Mouse (Mus musculus): Measurements from ENCODE around the gene Ngp. TPM values are rescaled to one million over a fixed set of nuclear protein-coding genes. Genes with fewer than 3 reads are reported as not detected.

The Ngp gene
- polyA plus RNA-seq, 1 experiment from 2014 or later, result 0.12 TPM

Other genes starting within 250 kb of the Ngp start
- 8.4 and 13.5 TPM in 2 replicates for gene Cspg5, start 176.0 kb upstream of the Ngp start, polyA plus RNA-seq (2016; fragmentation: Nextera tagmentation; extraction: Ambion mirVana)
- 45.1 and 45.6 TPM in 2 replicates for gene Elp6, start 114.6 kb upstream of the Ngp start, polyA plus RNA-seq (2016; fragmentation: Nextera tagmentation; extraction: Ambion mirVana)
- 38.7 and 40.3 TPM in 2 replicates for gene Scap, start 86.5 kb upstream of the Ngp start, polyA plus RNA-seq (2016; fragmentation: Nextera tagmentation; extraction: Ambion mirVana)
- 14.2 and 16.6 TPM in 2 replicates for gene Ptpn23, start 11.5 kb upstream of the Ngp start, polyA plus RNA-seq (2016; fragmentation: Nextera tagmentation; extraction: Ambion mirVana)
- gene Klhl18, start 56.9 kb downstream of the Ngp start, polyA plus RNA-seq (2016; fragmentation: Nextera tagmentation; extraction: Ambion mirVana), result 9.1 and 10.8 TPM in 2 replicates
- 1.1 and 1.3 TPM in 2 replicates for gene Kif9, start 57.2 kb downstream of the Ngp start, polyA plus RNA-seq (2016; fragmentation: Nextera tagmentation; extraction: Ambion mirVana)
- gene Setd2, start 112.8 kb downstream of the Ngp start, polyA plus RNA-seq (2016; fragmentation: Nextera tagmentation; extraction: Ambion mirVana), result 31.5 and 34.0 TPM in 2 replicates
- gene Nradd, start 204.7 kb downstream of the Ngp start, polyA plus RNA-seq (2016; fragmentation: Nextera tagmentation; extraction: Ambion mirVana), result 36.8 and 45.4 TPM in 2 replicates
- 1.3 and 1.4 TPM in 2 replicates for gene Nbeal2, start 234.4 kb downstream of the Ngp start, polyA plus RNA-seq (2016; fragmentation: Nextera tagmentation; extraction: Ambion mirVana)
- gene Ccdc12, start 236.8 kb downstream of the Ngp start, polyA plus RNA-seq (2016; fragmentation: Nextera tagmentation; extraction: Ambion mirVana), result 176 and 189 TPM in 2 replicates

Data from midbrain, embryonic 10.5 days (tissue).